Mouse (Mus musculus) urinary bladder, postnatal 25 days (tissue): Measurements from ENCODE around the gene Rnf145.
A peak's percentile ranks its signal among the peaks of the same experiment; 100 is the strongest.

Experiments used
- DNase-seq: peaks from one replicate; pipeline ENCODE4 v3.0.0; 2022; ENCODE audit warnings: low spot score

The Rnf145 gene

DNA sequence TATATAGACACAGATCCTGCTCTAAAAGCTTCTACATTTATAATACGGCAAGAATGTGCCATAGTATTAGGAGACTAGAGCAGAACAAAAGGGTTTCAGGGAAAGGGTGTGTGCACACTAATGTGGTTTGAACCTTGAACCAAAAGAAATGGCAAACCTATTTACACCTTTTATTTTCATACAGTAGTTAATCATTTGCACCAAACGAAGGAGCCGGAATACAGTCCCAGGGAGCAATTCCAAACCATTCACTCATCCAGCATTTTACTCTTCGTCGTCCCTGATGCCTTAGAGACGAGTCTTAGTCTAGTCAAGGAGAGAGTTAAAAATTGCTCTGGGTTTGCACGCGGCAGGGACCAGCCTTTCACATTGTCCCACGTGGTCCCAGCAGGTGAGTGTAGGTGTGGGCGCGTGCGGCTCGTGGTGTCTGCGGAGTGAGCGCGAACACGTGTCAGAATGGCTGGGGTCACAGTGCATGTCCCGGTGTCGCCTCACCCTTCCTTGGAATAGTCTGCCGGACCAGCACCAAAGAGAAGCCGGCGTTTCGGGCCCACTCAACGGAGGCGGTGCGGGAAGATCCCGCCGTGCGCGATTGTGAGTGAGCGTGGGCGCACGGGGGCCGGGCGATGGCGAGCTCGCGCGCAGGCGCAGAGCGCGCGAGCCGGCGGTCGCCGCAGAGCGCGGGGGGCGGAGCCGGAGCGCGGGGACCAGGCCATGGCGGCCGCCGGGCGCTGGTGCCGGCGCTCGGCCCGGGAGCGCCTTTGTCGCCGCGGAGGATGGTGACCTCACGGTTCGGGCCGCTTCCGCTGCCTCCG, at the start of gene Rnf145:
Rnf145 (plus strand) TSS at position 684 of the 815 bp plus-strand sequence.
- DNase-seq = peak; percentile 78

DNA sequence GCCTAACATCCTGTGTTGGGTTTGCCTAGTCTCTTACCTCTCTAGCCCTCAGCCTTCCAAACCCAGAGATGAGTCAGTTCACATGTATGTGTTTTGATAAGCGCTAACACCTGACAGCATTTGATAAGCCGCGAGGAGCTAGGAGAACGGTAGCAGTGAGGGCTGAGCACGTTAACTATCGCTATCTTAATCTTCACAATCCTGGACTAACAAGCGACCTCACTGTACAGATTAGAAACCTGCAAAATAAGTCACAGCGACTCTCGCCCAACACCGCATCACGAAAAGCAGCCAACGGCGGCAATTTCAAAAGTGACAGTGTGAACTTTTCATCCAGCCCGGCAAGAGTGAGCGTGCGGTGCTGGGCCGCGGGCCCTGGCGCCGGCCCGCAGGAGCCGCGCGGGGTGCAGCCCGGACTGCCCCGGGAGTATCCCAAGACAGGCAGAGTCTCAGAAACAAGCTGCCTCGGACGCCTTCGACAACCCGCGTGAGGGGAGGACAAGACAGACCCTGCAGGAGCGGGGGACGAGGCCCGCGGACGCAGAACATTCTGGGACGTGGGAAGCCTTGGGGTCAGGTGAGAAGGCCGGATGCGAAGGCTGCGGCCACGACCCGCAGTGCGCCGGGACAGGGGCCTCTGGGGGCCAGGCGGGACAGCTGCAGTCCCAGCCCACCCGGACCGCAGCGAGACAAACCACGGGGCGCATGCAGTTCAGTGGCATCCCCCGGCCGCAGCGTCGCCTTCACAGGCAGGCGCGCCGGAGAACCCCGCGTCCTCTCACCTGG, 48.9 kb upstream of the Rnf145 start:
- DNase-seq = no peak

DNA sequence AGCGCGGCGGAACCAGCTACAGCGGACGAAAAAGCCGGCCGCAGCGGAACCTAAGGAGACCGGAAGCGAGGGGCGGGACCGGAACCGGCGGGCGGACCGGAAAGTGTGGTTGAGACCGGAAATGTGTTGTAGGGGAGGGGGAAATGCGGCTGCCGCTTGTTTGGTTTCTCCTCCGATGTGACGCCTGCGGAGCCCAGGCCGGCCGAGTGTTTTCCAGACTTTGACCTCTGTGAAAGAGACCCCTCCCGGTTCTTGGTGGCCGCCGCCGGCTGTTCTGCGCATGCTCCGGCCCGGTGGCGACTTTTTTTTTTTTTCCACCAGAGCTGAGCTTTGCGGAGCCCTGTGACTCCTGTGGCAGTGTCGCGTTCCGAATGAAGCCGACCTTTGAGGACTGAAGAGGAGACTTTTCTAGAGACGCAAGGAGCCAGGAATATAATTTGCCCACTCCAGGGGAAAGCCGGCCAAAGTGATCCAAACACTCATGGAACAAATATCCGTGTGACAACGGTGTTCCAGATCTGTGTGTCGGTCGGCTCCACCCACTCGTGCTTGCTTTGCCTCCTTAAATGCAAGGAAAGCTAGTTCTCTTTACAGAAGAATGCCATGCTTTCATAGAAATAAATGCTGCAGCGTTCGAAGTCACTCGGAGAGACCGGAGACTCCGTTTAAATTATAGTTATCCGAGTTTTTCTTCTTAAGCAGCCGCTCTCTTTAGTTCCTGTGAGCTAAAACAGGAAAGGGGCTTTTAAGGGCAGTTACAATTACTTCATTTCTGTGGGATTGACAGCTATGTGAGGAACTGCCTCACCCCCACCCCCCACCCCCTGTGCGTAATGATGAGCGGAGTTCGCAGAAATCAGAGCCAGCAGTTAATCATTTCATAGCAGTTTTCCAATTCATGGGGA, 48.1 kb upstream of the Rnf145 start, which contains the start of gene Ublcp1:
Ublcp1 (minus strand) TSS at position 67 of the 905 bp plus-strand sequence.
- DNase-seq = peak; percentile 90

DNA sequence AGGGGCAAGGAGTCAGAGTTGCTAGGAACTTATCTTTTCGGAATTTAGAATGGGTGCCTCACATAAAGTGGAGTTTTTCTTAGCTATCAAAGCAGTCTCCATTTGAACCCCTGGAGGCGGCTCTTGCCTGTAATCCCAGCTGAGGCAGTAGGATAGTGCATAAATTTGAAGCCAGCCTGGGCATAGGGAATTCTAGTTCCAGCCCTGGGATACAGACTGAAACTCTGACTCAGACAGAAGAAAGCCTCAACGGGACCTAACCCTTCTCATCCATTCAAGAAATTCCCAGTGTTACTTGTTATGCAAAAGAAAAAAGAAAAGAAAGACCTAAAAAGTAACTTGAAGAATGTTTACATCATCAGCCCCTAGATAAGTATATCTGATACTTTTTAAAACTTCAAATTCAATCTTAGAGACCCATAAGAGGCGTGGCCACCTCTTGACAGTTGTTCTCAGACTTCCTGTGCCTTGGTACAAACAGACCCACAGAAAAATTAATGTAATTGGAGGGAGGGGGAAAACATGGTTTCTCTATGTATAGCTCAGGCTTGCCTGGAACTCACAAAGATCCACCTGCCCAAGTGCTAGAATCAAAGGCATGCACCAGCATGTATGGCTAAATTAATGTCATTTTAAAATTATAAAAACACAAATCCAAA, 47.3 kb upstream of the Rnf145 start:
- DNase-seq = peak; percentile 5

DNA sequence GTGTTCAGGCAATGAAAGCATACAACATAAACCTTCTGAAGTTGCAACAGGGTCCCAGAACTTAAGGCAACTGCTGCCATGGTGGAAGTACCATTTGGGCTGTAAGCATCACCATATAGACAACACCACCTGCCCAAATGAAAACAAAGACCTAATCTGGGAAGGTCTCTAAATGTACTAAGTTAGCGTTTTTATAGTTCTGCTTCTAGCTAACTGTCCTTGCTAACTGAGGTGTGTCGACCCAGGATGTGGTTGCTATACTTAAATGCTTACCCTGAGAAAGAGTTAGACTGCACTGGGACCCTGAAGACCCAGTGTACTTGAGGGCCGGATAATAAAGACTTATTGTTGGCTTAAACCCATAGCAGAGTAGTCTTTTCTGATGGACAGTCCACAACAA, 43.3 kb upstream of the Rnf145 start:
- no peak for DNase-seq

DNA sequence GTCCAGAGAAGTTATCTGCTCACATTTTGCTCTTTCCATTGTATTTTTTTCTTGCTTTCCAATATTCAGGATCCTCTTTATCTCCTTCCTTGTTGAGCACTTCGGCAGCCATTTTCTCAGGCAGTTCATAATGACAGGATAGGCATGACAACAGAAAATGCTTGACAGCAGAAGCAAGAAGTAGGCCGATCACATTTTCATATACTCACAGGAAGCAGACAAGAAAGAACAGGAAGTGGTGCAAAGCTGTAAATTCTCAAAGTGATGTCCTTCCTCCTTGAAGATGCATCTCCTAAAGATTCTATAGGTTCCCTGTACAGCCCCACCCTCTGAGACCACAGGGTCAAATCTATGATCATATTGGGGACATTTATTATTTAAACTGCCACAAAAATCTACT, 42.3 kb upstream of the Rnf145 start:
- DNase-seq = no peak

DNA sequence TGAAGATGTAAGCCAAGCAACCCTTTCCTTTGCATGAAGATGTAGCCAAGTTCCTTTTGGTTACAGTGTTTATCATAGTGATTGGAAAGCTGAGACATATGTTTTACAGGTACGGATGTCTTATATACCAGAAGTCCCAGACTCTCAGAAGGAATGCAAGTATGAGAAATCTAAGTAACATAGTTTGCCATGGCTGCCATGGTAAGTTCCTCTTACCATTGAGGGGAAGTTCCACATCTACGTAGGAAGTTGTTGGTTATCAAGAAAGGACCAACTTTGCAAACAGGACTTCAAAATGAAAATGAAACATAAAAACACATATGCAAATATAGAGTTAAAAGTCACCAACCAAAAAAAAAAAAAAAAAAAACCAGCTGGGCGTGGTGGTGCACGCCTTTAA, 40.4 kb upstream of the Rnf145 start:
- no peak for DNase-seq

DNA sequence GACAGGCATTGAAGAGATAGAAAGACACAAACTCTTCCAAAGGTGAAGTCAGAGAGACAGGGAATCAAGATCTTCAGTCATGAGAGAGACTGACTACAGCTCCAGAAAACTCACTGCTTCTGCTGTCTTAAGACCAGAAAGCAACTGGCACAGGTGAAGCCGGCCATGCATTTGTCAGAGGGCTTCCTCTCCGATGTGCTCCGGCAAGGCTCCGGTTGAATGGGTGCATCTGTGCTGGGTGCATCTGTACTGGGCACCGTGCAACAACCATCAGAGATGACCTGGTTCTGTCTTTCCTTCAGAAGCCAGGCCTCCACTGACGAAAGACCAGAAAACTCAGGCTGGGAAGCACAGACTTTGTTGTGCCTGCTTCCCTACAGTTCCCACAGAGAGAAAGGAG, 38.5 kb upstream of the Rnf145 start:
- DNase-seq = no peak

DNA sequence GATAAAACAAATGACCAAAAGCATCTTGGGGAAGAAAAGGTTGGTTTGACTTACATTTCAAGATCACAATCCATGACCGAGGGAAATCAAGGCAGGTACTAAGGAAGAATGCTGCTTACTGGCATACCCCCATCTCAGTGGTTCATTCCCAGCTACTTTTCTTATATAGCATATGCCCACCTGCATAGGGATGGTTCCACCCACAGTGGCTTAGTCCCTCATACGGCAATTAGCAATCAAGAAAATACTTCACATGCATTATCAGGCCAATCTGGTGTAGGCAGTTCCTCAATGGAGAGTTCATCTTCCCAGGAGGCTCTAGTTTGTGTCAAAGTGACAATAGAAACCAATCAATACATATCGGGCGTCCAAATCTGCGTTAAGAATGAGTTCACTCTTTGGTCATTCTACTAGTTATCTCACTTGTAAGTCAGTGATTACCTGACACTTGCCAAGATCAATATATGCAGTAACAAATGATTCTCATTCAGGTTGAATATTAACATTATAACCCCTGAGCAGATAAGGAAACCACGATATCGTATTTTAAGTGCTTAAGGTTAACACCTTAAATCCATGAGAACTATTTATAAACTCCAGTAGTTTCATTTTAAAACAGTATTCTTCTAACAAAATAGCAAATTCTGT, 33.6 kb upstream of the Rnf145 start:
- DNase-seq = no peak

DNA sequence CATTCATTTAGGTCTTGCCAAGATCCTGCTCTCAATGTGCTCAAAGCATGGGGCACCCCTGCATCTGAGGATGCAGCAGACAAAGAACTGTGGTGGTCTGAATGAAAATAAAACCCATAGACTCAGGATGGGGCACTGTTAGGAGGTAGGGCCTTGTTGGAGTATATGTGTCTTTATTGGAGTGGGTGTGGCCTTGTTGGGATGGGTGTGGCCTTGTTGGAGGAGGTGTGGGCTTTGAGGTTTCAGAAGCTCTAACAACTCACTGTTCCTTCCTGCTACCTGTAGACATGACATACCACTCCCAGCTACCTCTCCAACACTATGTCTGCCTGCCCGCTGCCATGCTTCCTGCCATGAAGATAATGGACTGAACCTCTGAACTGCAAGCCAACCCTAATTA, 29.6 kb upstream of the Rnf145 start:
- DNase-seq = no peak

DNA sequence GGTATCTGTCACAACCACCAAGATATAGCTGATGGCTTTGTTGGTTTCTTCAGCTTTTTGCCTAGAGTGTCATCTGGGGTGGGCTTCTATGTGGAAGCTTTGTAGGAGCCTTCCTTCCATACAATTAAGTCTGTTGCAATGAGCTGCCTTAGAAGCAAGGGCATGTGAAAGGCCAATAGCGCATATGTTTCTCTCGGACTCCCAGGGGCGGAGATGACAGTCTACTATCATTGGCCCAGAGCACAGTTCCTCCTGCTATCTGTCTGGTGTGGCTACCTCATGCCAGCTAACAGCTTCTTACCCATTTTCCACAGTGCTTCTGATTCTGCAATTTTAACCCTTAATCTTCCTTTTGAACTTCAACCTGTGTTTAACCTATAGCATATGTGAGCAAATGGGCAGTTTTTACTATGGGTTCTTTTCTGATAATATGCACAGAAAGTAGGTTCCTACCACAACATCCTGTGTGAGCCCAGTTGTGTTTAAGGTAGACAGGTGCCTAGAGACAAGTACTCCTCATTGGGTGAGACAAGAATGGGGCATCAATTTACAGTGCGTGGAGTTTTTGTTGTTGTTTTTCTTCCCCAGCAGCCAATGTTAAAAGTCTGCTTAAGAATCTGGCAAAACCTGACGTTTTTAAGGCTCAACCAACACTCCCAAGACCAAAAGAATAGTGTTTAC, 24.0 kb upstream of the Rnf145 start:
- DNase-seq = no peak

DNA sequence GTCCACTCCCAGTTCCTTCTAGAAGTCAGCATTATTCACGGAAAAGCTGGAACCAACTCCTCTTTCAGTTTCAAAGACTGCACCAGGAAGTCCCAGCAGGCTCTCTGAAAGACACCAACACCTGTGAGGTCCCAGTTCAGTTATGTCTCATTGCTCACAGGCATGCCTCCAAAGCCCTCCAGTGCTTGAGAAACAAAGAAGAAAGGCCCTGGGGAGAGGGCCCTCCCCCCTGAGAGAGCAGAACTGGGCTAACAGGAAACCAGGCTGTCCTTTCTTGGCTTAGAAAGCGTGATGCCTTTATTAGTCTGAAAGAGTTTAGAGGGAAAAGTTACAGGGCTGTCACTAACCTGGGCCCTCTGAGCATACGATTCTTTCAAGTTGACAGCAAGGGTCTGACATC, 22.5 kb upstream of the Rnf145 start:
- no peak for DNase-seq

DNA sequence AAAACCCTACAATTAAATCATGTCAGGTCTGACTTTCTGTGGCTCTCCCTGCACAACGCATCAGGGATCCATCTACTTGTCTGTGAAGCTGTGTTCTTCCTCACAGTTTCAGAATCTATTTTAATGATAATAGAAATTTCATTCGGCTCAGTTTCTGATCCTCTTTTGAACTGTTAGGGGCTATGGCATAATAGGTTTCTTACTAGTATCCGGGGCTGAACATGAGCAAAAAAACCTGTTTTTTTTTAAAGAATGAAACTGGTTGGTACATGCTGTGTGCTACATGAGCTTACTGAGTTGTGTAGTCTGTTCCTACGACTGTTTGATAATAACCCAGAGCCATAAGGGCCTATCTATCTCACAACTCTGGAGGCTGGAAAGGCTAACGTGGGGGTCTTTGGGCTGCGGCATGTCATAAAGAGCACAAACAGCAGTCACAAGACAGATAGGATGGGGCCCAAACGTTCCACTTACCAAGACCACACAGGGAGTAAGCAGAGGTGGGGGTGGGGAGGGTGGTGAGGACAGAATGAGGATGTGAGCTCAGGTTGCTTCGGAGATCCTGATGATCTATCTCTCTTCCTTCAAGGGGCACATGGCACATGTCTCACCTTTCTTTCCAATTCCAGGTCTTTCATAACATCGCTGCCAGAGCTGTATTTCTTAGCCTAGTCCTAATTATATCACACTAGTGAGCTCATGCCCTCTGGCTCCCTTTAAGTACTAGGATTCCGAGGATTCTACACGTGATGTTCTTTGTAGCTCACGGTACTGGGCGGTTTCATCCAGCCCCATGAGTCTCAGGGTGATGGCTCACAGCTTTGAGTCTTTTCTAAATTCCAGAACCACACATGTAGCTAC, 20.1 kb upstream of the Rnf145 start:
- no peak for DNase-seq

DNA sequence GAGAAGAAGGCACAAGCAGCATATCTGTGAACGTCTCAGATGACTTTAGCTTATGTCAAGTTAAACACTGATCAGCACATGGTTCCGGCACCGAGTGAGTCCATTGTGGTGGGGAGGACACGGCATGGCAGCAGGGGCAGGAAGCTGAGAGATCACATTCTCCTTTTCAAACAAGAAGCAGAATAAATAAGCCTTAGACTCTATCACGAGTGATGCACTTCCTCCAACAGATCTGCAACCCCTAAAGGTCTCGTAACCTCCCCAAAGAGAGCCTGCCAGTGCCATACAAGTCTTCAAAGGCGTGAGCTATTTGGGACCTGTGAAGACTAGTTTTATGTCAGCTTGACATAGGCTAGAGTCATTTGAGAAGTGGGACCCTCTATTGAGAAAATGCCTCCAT, 17.8 kb upstream of the Rnf145 start:
- DNase-seq = no peak

DNA sequence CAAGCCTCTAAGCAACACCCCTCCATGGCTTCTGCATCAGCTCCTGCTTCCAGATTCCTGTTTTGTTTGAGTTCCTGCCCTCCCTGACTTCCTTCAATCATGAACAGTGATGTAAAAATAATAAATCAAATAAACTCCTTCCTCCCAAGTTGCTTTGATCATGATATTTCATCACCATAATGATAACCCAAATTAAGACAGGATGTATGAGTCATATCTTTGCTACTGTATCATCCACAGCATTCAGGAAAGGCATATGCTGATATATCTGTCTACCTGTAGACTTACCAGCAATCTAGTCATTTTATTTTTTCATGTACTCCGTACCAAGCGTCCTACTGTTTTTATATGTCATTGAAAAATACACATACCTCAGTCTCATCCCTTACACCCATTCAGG, 17.3 kb upstream of the Rnf145 start:
- DNase-seq = no peak

DNA sequence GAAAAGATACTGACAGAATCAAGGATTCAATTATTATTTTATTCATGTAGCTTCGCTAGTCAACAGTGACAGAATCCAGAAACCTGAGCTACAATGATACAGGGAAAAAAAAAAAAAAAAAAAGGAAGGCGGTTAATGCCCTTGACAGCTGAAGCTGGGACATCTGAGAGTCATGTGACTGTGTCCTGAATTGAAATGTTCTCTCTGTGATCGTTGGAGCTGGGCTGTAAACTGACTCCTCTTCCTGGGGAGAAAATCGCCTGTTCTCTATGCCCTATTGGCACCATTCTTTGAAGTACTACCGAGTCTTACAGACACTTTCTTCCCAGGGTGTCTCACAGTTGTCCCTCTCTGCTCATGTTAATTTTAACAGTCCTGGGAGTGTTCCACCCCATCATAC, 15.8 kb upstream of the Rnf145 start:
- DNase-seq = no peak

DNA sequence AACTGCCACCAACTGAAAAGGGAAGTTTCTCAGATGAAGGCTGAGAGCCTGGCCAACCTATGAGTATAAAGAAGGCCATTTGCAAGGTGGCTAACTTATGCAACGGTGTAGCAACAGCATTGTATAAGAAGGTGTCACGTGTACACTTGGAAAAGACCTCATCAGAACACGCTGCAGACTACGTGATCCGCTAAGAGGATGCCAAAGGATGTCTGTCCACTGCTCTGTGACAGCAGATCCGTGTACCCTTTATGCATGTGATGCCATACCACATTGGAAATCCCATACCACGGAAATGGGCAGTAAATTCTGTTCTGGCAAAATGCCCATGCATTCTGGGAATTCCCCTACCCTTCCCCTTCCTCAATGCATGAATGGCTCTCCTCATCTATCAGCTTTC, 14.6 kb upstream of the Rnf145 start:
- no peak for DNase-seq

DNA sequence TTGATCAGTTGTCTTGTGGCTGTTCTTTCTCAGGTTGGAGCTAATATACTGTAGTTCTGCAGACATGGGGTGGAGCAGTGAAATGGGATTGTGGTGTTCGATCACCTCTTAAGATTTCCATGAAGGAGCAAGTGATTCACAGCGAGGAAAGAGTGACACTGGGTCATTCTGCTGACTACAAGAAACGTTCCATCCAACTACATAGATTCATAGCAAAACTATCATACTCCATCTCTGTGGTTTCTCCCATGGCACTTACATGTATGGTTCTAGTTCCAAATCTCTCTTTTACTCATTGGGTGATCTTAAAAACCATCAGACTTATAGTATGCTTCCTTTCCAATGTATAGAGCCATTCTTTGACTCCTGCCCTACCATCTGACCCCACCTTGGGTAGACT, 14.0 kb upstream of the Rnf145 start:
- no peak for DNase-seq

DNA sequence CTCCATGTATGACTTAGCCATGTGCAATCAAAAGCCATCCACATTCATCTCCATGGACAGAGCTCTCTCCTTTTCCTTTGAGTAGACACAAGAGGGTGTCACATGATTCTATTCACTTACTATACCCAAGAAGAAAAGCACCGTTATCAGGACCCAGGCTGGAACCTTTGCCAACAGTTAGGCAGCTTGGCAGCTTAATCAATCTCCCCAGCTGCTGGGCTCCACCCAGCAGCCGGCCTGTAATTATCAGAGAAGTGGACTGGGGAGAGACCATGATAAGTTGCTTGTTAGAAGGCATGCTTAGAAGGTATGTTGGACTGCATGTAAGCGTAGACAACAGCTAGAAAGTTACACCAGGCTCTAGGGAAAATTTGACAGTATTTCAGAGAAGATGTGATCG, 9.9 kb upstream of the Rnf145 start:
- no peak for DNase-seq

DNA sequence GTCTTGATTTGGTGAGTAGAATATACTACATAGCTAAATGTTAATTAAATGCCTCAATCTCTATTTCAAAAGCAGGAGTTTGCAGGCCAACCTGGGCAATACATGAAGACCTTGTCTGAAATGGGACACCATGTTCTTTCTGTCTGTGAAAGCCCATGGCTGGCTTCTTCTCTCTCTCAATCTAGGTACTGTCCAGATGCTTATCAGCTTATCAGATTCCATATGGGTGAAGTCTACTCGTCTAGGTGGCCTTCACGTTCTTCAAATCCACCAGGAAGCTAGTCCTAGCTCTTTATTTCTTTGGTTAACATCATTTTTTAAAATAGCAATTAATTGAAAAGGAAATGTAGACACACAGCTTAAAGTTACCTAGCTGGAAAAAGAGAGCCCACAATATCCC, 8.9 kb upstream of the Rnf145 start:
- no peak for DNase-seq
